Comparison of ENCODE assay signal across 1 mouse cellular context in the genomic region with DNA sequence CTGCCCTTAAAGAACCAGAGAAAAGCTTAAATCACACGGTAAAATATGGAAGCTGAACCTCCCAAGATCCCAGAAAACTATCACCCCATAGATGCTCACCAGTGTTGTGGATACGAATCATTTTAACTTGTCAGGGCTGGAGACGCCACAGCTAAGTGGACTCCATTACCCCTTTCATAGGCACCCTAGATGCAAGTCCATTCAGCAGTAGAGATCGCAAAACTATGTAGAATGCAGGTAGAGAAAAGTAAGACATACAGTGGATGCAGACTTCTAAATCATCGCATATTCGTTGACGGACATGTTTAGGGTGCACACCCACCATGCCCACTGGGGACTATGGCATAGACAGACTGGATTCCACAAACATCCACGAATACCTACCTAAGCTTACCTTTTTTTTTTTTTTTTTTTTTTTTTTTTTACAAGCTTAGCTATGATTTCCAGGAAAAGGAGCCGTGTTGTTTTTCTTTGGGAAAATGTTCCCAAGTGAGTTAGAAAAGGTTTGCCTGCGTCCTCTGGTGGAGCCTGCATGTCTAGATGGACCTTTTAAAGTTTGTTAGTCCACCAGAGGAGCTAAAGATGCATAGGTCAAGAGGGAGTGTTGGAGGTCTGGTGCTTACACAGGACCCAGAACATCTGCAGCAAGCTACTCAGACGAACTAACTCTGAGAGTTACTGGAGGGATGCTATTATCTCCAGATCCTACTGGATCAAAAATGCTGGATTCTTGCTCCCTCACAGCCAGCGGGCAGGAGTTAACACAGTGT.
TF ChIP-seq lines count a peak whose summit lies in the region.

No protein-coding gene starts in this region.

TF ChIP-seq in CH12.LX, 34 proteins besides CTCF, POLR2A, EP300 and RAD21 (continued from another document):
- TF ChIP-seq MAZ (IDR thresholded peaks at IDR 0.05; ENCODE audit: low read depth, low read length), result no peak
- peak; percentile 3; the same call in 1 of the 2 replicates for TF ChIP-seq ELF1 (IDR thresholded peaks at IDR 0.05; ENCODE audit: low read depth, low read length)
- TF ChIP-seq ETS1 (conservative IDR thresholded peaks at IDR 0.05; ENCODE audit: low read depth, low read length), result 0 out of 2 replicates have a peak, but pooled peaks have one; percentile 6
- no peak for TF ChIP-seq SIN3A (IDR thresholded peaks at IDR 0.05; ENCODE audit: low read length)
- TF ChIP-seq ZNF384 (IDR thresholded peaks at IDR 0.05; ENCODE audit: low read depth, low read length), result peak; percentile 67
- peak; percentile 9; the same call in 1 of the 2 replicates for TF ChIP-seq IRF4 (IDR thresholded peaks at IDR 0.05; ENCODE audit: low read depth, low read length)
TF ChIP-seq in CH12.LX: peak in this region for 8.
